Mouse (Mus musculus) forebrain, embryonic 14.5 days (tissue): Measurements from ENCODE around the gene Neurl1a. TPM values are rescaled to one million over a fixed set of nuclear protein-coding genes. Genes with fewer than 3 reads are reported as not detected.

Experiments used
- ATAC-seq: fragments of 200-750 bp; cut with Nextera tagmentation; 2 replicates; pipeline ENCODE4 v1.8.0; 2017; ENCODE audit warnings: mild to moderate bottlenecking, moderate library complexity
- DNase-seq: peaks from one replicate; pipeline ENCODE4 v3.0.0-alpha.2; 2015; ENCODE audit warnings: low spot score
- H3K27ac ChIP-seq: fragments of 300-500 bp; sonication (generic); 2 replicates; pipeline ENCODE4 v1.5.1; 2014; ENCODE audit warnings: low read depth, mild to moderate bottlenecking, control low read depth, low read length, moderate library complexity
- H3K27me3 ChIP-seq: fragments of 300-500 bp; sonication (generic); replicated peaks from 2 replicates; pipeline ENCODE4 v1.6.1; 2014; ENCODE audit warnings: low read length, control low read depth, mixed read lengths; ENCODE audit not compliant: control insufficient read depth, insufficient read depth
- H3K36me3 ChIP-seq: fragments of 300-500 bp; sonication (generic); 2 replicates; pipeline ENCODE4 v1.6.1; 2014; ENCODE audit warnings: low read length, control low read depth; ENCODE audit not compliant: control insufficient read depth, insufficient read depth
- H3K4me1 ChIP-seq: fragments of 300-500 bp; sonication (generic); 2 replicates; pipeline ENCODE4 v1.6.1; 2014; ENCODE audit warnings: antibody characterized with exemption, low read length, control low read depth; ENCODE audit not compliant: control insufficient read depth, insufficient read depth
- H3K4me2 ChIP-seq: fragments of 300-500 bp; sonication (generic); 2 replicates; pipeline ENCODE4 v1.6.1; 2014; ENCODE audit warnings: mild to moderate bottlenecking, control low read depth, low read length
- H3K4me3 ChIP-seq: fragments of 300-500 bp; sonication (generic); 2 replicates; pipeline ENCODE4 v1.5.1; 2014; ENCODE audit warnings: low read depth, low read length, control low read depth
- H3K9ac ChIP-seq: fragments of 300-500 bp; sonication (generic); 2 replicates; pipeline ENCODE4 v1.6.1; 2014; ENCODE audit warnings: mild to moderate bottlenecking, low read length, control low read depth, moderate library complexity
- H3K9me3 ChIP-seq: fragments of 300-500 bp; sonication (generic); replicated peaks from 2 replicates; pipeline ENCODE4 v1.6.1; 2016; ENCODE audit warnings: low read length, control low read depth, mixed read lengths; ENCODE audit not compliant: control insufficient read depth
- WGBS: fragments of 180-500 bp; shearing (Covaris S2); extraction: QIAGEN DNeasy Blood & Tissue Kit; methylation state at CpG from one replicate; pipeline ENCODE4 v1.1.7; 2014; 5-methylcytosine and 5-hydroxymethylcytosine counted together
- polyA plus RNA-seq: library from polyadenylated mRNA; unstranded; fragments of >200 nt; fragmentation: Nextera tagmentation; extraction: Ambion mirVana; gene quantifications from 2 replicates; pipeline ENCODE4 v1.2.1, GENCODE M21; 2014

The Neurl1a gene
- polyA plus RNA-seq, 1 experiment from 2014 or later, result 3.7 TPM

DNA sequence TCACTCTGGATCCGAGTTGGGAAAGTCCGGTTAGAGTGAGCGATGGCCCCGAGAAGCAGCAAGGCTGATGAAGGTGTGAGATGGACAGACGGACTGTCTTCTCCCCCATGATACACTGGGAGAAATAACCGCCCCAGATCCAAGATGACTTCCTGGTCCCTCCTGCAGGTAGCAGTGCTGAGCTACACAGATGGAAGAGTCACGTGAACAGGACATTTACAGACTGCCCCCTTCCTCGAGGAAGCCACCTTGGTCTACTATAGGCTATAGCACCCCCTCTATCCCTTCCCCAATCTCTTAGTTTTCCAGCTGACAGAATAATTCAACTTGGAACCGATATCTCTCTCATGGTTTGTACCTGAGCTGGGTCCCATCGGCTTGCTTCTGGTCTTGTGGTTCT, 619 bp upstream of the Neurl1a start:
- H3K9ac ChIP-seq, result no peak overlapping the region
- WGBS, result 19% methylated on average over 10 of the region's 10 CpGs
- ATAC-seq (peak; percentile 21; the same call in 1 of the 2 replicates), DNase-seq (peak; percentile 45)
- H3K36me3 ChIP-seq, result no peaks in the 10 kb centered on the region
- peak overlapping the region; percentile 96 for H3K4me2 ChIP-seq
- H3K27ac ChIP-seq, result no peak overlapping the region
- peaks cover 34% of the 10 kb centered on the region for H3K27me3 ChIP-seq
- H3K4me1 ChIP-seq, result no peaks in the 10 kb centered on the region
- peak overlapping the region; percentile 63 for H3K4me3 ChIP-seq
- H3K9me3 ChIP-seq, result no peaks in the 10 kb centered on the region; the same call in 1 of the 2 replicates

DNA sequence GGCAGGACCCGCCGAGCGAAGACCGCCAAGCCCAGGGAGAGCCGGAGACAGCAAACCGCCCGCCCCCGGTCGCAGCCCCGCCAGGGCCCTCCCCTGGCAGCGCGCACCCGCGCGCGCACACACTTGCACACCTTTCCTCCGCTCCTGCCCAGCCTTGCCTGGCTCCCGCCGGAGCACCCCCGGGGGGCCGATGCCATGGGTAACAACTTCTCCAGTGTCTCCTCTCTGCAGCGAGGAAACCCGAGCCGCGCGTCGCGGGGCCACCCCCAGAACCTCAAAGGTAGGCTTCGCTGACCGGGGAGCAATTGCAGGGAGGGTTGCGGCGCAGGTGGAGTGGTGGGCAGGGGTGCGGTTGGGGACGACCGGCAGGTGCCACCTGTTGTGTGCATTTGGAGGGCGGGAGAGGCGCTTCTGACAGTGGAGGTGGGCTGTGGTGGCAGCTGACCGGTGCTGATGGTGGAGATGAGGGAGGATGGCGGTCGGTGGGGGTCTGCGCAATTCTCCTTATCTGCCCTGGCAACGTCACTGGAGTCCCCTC, 721 bp downstream of the Neurl1a start:
- Histone ChIP-seq H3K4me3 (peak overlapping the region; percentile 63), H3K9me3 (no peaks in the 10 kb centered on the region; the same call in 1 of the 2 replicates), H3K4me2 (peak overlapping the region; percentile 96), H3K9ac (peak overlapping the region; percentile 71), H3K4me1 (no peaks in the 10 kb centered on the region), H3K36me3 (no peaks in the 10 kb centered on the region), H3K27me3 (peaks cover 34% of the 10 kb centered on the region), H3K27ac (peak overlapping the region; percentile 52)
- ATAC-seq, result peak; percentile 42
- peak; percentile 35 for DNase-seq
- 0% methylated on average over 31 of the region's 42 CpGs for WGBS

DNA sequence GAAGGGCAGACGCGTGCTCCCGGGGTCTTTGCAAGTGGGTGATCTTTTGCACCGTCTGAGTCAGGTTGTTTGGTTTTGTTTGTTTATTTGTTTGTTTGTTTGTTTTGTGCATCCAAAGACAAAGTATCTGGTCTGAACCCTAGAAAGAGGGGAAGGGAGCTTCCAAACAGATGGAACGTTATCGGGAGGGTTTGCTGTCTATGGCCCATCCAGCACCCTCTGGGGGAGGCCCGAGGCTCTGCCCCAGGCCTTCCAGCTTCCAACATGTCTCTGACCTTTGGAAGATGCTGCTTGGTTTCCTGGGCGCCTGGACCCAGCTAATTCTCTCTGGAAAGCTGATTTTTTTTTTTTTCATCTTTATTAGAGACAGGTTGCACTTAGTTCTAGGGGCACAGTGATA, 1.4 kb downstream of the Neurl1a start:
- peak overlapping the region; percentile 96 for H3K4me2 ChIP-seq
- ATAC-seq (no peak), DNase-seq (no peak)
- H3K27me3 ChIP-seq, result peaks cover 34% of the 10 kb centered on the region
- H3K36me3 ChIP-seq, result no peaks in the 10 kb centered on the region
- WGBS, result 12% methylated on average over 8 of the region's 8 CpGs
- H3K27ac ChIP-seq, result no peak overlapping the region
- no peak overlapping the region for H3K9ac ChIP-seq
- H3K4me1 ChIP-seq, result no peaks in the 10 kb centered on the region
- H3K9me3 ChIP-seq, result no peaks in the 10 kb centered on the region; the same call in 1 of the 2 replicates
- H3K4me3 ChIP-seq, result peak overlapping the region; percentile 63

DNA sequence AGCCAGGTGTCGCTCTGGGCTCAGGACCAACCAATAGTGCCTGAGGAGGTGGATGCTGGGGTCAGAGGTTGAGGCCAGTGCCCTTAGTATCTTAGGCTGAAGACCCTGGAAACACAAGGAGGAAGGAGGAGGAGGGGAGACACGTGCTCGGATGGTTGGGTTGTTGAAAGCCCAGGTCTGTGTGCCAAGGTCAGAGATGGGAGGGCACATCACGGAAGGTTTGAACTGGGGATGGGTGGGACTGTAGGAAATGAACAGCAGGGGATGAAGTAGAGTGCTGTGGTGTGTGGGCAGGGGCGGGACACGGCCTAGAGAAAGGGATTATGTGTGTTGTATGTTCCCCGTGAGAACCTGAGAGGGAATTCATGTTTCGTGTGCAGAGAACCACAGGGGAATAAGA, 5.6 kb downstream of the Neurl1a start:
- H3K36me3 ChIP-seq, result no peaks in the 10 kb centered on the region
- H3K4me2 ChIP-seq, result no peak overlapping the region
- 64% methylated on average over 8 of the region's 8 CpGs for WGBS
- peaks cover 21% of the 10 kb centered on the region for H3K27me3 ChIP-seq
- no peak overlapping the region for H3K9ac ChIP-seq
- H3K9me3 ChIP-seq, result no peaks in the 10 kb centered on the region; the same call in 1 of the 2 replicates
- peaks cover 9% of the 10 kb centered on the region for H3K4me1 ChIP-seq
- no peak overlapping the region for H3K4me3 ChIP-seq
- ATAC-seq (no peak), DNase-seq (no peak)
- H3K27ac ChIP-seq, result no peak overlapping the region

DNA sequence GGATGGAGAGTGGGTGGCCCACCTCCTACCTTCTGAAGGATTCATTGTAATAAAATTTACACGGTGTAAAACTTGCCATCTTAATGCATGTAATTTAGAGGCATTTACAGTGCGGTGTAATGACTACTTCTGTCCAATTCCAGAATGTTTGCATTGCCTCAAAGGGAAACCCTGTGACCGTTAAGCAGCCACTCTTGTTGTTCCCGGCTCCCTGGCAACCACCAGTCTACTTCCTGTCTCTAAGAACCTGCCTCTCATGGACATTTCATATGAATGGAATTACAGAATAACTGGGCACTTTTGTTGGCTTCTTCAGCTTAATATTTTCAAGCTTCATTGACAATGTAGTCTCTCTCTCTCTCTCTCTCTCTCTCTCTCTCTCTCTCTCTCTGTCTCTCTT, 6.1 kb downstream of the Neurl1a start:
- Histone ChIP-seq H3K4me1 (peaks cover 9% of the 10 kb centered on the region), H3K9me3 (no peaks in the 10 kb centered on the region; the same call in 1 of the 2 replicates), H3K4me3 (no peak overlapping the region), H3K27ac (no peak overlapping the region), H3K9ac (no peak overlapping the region), H3K27me3 (peaks cover 16% of the 10 kb centered on the region), H3K4me2 (no peak overlapping the region), H3K36me3 (no peaks in the 10 kb centered on the region)
- ATAC-seq (no peak), DNase-seq (no peak)
- WGBS, result 63% methylated on average over 4 of the region's 4 CpGs

DNA sequence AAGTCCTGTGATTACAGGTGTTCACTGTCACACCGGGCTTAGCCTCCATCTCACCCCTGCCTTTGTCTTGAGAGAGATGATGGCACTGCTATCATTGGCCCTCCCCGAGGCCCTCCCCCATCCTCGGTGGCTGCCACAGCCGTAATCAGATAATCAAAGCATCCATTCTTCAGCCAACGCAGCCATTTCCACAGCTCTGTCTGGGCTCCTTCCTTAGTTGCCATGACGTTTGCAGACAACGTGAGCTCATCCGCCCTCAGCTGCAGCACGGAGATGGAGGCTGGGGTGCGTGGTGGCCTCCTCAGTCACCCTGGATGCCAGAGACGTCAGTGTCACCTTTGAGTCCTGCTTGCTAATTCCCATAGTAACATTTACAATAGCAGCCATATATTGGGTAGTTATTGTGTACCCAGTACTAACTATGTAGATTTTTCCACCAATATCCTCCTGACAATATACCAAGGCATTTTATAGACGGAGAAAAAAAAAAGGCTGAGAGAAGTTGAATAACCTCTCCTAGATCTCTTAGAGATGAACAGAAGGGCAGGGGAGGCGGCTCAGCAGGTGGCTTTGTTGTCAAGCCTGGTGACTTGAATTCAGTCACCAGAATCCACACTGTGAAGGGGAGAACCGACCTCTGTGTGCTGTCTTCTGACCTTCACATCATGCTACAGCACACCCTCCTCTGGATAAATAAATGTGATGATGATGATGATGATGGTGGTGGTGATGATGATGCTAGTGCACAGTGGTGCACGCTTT, 8.1 kb downstream of the Neurl1a start:
- Histone ChIP-seq H3K27ac (no peak overlapping the region), H3K4me3 (no peak overlapping the region), H3K4me2 (no peak overlapping the region), H3K36me3 (no peaks in the 10 kb centered on the region), H3K4me1 (peaks cover 9% of the 10 kb centered on the region), H3K9me3 (no peaks in the 10 kb centered on the region; the same call in 1 of the 2 replicates), H3K27me3 (peaks cover 1% of the 10 kb centered on the region; the same call in 1 of the 2 replicates), H3K9ac (no peak overlapping the region)
- DNase-seq, result no peak
- 50% methylated on average over 15 of the region's 15 CpGs for WGBS
- ATAC-seq, result no peak

DNA sequence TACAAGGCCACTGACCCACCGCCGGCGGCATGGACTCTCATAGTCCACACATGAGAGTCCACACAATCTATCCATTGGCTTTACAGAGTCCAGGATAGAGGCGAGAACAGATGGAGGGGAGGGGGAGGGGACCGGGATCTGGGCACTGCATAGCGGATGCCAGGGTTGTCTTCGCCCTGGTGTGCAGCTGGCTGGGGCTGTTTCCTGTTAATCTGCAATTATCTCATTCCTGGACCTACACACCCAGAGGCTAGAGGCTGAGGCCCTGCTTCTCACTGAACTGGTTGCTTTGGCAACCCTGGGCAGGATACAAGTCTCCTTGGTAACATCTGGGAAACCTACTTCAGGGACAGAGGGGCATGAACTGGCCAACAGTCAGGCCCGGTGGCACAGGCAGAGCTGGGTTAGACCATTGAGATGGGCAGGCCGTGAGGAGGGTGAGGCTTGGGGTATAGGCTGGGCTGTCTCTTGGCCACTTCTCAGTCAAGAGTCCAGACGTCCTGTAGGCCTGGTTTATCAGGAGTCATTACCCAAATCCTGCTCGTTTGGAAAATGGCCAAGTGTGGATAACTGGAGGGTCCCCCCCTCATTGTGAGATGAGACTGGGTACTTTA, 10.0 kb downstream of the Neurl1a start:
- H3K27me3 ChIP-seq, result no peaks in the 10 kb centered on the region
- H3K9me3 ChIP-seq, result no peaks in the 10 kb centered on the region
- peak overlapping the region; percentile 27 for H3K27ac ChIP-seq
- H3K36me3 ChIP-seq, result no peaks in the 10 kb centered on the region
- 58% methylated on average over 11 of the region's 11 CpGs for WGBS
- H3K4me1 ChIP-seq, result peaks cover 9% of the 10 kb centered on the region
- no peak overlapping the region for H3K4me3 ChIP-seq
- DNase-seq, result peak; percentile 59
- no peak overlapping the region for H3K9ac ChIP-seq
- peak; percentile 75; the same call in 1 of the 2 replicates for ATAC-seq
- H3K4me2 ChIP-seq, result no peak overlapping the region

DNA sequence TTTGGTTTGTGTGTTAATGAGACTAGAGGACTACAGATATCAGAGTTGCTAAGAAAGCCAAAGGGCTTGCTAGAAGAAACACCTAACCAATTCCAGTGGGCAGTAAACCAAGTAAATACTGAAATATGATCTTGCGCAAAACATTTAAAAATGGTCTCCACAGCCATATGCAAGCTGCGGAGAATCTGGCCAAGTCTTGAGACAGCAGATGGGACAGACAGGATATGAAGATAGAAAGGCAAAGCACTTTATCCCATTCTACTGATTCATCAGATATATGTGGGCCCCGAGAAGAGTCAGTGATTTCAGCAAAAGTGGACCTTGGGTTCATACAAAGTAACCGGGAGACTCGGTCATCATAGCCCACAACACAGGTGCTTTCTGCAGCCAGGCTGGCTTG, 13.5 kb downstream of the Neurl1a start:
- Histone ChIP-seq H3K27me3 (no peaks in the 10 kb centered on the region), H3K9ac (no peak overlapping the region), H3K27ac (no peak overlapping the region), H3K4me3 (no peak overlapping the region), H3K4me2 (no peak overlapping the region), H3K4me1 (peaks cover 9% of the 10 kb centered on the region), H3K36me3 (no peaks in the 10 kb centered on the region), H3K9me3 (no peaks in the 10 kb centered on the region)
- DNase-seq (no peak), ATAC-seq (no peak)
- 94% methylated on average over 5 of the region's 5 CpGs for WGBS
